Mouse (Mus musculus) lung, postnatal 0 days (tissue): ENCODE results near the gene Nr4a1.

ENCODE experiments used
- CTCF ChIP-seq: IDR thresholded peaks from 2 replicates; pipeline ENCODE4 v1.5.1; 2016; ENCODE audit warnings: antibody characterized with exemption, mild to moderate bottlenecking
- EP300 ChIP-seq: IDR thresholded peaks from 2 replicates; pipeline ENCODE4 v1.6.1; 2016; ENCODE audit warnings: antibody characterized with exemption, mild to moderate bottlenecking, control low read depth

GRCm38 (mm10) chr15:101228866-101229590 lies 25.0 kb upstream of the Nr4a1 start:
- no peak for TF ChIP-seq CTCF
- TF ChIP-seq EP300 = no peak
